Mouse (Mus musculus) ovary, postnatal 36 days (tissue): Measurements from ENCODE around the gene Hint1.
A peak's percentile ranks its signal among the peaks of the same experiment; 100 is the strongest.

Source experiments
- DNase-seq: peaks from one replicate; pipeline ENCODE4 v3.0.0; 2022; ENCODE audit warnings: low spot score, mixed read lengths

Hint1 gene

GRCm38 (mm10) chr11:54861471-54862420 is 4.4 kb upstream of the Hint1 start:
- no peak for DNase-seq

GRCm38 (mm10) chr11:54862621-54863520 is 3.3 kb upstream of the Hint1 start:
- DNase-seq: peak; percentile 37

DNA sequence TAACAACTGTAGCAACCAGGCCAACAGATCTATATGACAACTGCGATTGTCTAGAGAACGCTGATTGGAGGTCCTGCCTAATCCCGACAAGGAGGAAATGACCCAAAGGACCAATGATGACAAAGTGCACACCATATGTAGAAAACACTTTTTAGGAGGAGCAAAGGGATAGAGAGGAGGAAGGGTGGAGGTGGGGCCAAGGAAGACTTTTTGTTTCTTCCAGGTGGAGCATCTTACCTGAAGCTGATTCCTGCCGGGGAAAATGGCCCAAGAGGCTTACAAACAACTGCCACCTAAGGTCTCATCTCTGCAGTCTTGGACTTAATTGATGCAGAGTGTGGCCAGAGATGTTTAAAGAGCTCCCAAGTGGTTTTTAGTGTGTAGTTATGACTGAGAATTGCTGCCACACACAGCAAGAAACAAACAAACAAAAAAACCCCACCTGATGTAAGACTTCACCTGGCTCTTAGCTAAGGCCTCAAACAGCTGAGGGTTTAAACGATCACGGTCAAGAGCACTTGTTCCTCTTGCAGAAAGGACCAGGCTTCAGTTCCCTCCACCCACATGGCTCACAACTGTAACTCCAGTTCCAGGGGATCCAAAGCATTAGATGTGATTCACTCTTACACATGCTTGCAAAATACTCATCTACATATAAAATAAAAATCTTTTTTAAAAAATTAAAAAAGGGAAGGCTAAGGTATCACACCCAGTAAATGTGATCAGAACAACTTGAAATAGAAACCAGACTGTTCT is 675 bp upstream of the Hint1 start:
- no peak for DNase-seq

- DNase-seq: no peak
Measured at GRCm38 (mm10) chr11:54867049-54867385, 834 bp downstream of the Hint1 start.

DNA sequence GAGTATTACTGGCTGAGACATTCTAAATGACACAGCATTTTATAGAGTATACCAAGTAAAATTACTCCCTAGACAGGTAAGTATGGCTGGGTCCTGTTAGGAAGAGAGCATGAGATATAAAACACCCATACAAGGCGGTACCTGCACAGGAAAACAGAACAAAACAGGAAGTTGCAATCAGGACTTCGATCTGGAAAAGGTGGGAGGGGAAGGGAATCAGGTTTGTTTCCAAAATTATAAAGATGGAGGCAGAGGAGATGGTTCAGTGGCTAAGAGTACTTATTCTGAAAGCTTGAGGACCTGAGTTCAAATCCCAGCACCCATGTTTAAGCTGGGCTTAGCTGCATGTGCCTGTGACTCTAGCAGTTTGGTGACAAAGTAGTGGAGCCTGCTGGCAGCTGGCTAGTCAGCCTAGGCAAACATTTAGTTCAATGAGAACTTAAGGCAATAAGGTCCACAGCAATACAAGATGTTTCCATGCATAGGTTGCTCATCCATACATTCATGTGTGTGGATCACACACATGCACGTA is 1.8 kb downstream of the Hint1 start:
- DNase-seq: no peak

GRCm38 (mm10) chr11:54868445-54868844 is 2.3 kb downstream of the Hint1 start:
- no peak for DNase-seq

GRCm38 (mm10) chr11:54869318-54869717 is 3.1 kb downstream of the Hint1 start:
- no peak for DNase-seq

DNA sequence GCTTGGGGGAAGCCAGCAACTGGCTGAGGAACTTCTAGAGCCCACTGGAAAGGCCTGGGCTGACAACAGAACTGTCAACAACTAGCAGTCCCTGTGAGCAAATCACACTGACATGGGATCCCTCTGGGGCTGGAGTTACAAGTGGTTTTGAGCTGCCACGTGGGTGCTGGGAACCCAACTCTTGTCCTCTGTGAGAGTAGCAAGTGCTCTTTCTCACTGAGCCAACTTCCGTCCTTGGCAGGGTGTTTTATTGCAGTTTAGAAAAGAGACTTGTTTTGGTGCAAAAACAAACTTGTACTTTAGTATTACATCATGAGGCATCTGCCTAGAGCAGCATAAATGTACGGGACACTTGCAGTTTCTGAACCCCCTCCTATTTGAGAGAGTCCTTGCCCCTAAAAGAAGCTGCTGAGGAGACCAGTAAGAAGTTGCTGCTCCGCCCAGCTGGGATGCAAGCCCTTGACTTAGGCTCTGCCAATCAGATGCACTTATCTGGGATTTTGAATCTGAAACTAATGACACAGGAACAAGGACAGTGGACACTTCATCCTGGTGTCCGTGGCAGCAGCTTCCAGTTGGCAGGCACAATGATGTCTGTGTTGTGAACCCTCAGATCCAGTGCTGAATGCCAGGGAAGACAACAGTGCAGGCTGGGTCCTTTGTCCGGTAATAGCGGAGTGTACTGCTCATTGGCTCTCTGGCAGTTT is 5.8 kb downstream of the Hint1 start:
- DNase-seq: no peak

DNA sequence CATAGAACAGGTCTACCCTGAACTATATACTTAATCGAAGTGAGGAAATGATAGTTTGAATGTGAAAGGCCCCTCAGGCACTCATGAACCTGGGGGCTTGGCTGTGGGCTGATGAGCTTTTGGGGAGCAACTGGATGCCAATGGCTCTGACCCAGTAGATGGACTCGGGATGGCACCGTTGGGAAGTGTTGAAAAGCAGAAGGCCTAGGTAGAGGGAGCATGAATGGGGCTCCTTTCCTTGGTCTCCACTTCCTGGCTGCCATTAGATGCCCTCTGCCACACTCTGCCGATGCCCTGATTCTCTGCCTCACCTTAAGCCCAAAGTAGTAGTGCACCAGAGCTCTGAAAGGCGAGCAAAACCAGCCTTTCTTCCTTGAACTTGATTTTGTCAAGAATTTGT is 9.8 kb downstream of the Hint1 start:
- DNase-seq: no peak

DNA sequence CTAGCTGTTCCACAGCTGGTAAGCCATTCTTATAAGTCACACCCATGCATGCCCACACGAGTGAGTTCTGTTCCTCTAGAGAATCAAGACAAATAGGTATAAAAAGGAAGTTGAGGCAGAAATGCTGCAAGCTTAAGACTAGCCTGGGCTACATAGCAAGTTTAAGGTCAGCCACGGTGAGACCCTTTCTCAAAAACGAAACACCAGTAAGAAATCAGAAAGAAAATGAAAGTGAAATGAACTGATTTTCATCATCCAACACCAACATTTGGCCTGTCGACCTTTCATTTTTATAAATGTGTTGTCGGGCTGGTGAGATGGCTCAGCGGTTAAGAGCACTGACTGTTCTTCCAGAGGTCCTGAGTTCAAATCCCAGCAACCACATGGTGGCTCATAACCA is 12.7 kb downstream of the Hint1 start:
- DNase-seq: no peak

- peak; percentile 32 for DNase-seq
Measured at GRCm38 (mm10) chr11:54879434-54879833, 13.3 kb downstream of the Hint1 start.

DNA sequence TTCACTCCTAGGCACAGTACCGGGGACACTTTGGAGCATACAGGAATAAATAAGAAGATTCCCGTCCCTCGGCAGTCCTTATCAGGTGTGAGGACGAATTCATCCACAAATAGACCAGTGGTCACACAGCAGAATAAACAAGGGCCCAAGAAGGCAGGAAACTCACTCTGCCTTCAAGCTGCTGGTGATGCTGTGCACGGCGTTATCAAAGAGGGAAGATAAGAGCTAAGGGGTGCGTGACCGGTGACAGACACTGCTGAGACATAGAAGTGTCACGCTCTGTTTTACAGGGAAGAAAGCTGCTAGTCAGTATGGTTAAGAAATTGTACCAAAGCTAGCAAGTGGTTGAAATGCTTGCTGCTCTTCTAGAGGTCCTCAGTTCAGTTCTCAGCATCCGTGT is 13.7 kb downstream of the Hint1 start:
- no peak for DNase-seq

- no peak for DNase-seq
Measured at GRCm38 (mm10) chr11:54881051-54881474, 14.9 kb downstream of the Hint1 start.

DNA sequence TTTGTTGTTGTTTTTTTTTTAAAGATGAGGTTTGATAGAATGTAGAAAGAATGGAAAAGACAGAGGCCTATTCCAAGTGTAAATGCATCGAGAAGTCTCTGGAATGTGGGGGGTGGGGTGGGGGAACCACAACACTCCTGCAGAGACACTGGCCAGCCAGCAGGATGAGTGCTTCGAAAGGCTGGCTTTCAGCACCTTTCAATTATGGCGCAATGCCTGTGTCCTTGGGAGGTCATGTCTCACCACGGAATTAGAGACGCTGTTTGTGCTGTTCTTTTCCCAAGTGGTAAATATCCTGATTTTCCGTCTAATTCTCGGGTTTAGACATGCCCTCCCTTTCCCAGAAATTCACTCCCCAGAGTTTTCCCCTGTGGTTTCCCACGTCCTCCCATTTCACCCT is 16.5 kb downstream of the Hint1 start:
- peak; percentile 45 for DNase-seq

GRCm38 (mm10) chr11:54884197-54884828 is 18.1 kb downstream of the Hint1 start:
- DNase-seq: no peak

DNA sequence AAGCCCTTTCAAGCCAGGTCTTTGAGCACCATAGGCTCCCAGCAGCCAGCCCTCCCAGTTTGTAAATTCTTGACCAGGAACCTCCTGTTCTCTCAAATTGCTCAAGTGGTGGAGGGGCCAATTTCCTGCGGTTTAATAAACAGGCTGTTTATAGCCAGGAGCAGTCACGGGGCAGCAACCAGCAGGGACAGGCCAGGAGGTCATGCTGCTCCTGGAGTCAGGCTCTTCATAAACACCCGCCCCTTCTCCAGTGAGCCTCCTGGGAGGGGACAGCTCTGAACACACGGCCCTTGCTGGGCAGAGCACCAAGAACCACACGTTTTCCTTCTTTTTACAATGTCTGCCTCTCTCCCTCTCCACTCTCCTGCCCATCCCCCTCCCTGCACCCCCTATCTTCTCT is 18.8 kb downstream of the Hint1 start:
- DNase-seq: peak; percentile 72

GRCm38 (mm10) chr11:54885406-54885805 is 19.2 kb downstream of the Hint1 start:
- peak; percentile 57 for DNase-seq

GRCm38 (mm10) chr11:54887927-54888326 is 21.7 kb downstream of the Hint1 start:
- no peak for DNase-seq

DNA sequence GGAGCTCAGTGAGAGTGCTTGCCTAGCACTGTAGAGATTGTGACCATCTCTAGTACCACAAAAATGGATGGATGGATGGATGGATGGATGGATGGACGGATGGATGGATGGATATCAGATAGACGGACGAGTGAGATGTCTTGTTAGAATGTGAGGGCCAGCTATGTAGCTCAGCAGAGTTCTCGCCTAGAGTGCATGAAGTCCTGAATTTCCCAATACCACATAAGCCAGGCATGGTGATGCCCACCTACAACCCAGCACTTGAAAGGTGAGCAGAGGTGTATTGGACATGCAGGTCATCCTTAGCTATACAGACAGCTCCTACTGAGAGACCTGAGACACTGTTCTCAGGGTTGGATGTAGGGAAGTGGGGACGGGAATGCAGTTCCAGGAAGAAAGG is 25.2 kb downstream of the Hint1 start:
- DNase-seq: no peak

DNA sequence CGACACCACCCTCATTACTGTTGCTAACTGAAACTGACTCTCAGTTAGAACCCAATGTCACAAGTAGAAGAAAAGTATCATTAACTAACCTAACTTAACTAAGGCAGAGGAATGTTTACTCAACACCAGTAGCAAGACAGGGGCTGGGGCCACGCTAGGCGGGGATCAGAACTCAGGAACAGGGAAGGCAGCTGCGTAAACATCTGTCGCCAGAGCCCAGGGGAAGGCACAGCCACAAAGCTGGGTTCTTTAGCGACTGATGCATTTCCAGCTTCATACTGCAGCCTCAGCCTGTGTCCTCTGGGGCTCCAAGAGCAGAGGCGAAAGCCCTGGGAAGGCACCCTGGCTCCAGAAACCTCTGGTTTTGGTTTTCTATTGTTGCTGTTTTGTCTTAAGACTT is 25.9 kb downstream of the Hint1 start:
- DNase-seq: no peak

DNA sequence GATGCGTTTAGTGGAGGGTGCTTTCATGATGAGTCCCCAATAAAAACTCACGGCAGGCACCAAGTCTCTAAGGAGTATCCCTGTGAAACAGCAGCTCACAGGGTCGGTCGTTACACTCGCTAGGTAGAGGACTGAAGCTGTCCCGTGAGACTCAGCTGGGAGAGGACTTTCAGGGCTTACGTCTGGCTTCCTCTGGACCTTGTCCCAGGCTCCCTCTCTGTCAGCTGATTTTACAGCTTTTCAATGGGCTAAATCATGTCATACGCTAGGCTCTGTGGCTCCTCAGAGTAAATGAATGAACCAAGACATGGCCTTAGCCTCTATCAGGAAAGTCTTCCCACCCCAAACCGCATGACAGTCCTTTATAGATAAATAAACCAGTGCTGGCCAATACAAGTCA is 28.4 kb downstream of the Hint1 start:
- DNase-seq: no peak
